Mouse (Mus musculus): Measurements from ENCODE around the gene Kpna1. TPM values are rescaled to one million over a fixed set of nuclear protein-coding genes. Genes with fewer than 3 reads are reported as not detected.
A peak's percentile ranks its signal among the peaks of the same experiment; 100 is the strongest.
"Not testable (repeated sequence)": the region's sequence is repeated elsewhere in the genome, so short reads cannot be mapped to it uniquely, and the experiment has no call there.

Kpna1 gene
- polyA plus RNA-seq, 1 experiment, result 14.8 TPM

- Histone ChIP-seq H3K27me3 (ENCODE audit: control insufficient read depth, insufficient read depth, insufficient read length) (no peaks in the 10 kb centered on the region), H3ac (ENCODE audit: control insufficient read depth, insufficient read length) (no peak overlapping the region), H3K79me2 (ENCODE audit: control insufficient read depth, insufficient read depth) (no peaks in the 10 kb centered on the region), H3K4me3 (no peak overlapping the region), H3K36me3 (ENCODE audit: control insufficient read depth, insufficient read depth) (peaks cover 25% of the 10 kb centered on the region), H3K4me2 (ENCODE audit: low read depth) (no peak overlapping the region)
- TF ChIP-seq MYOG (IDR thresholded peaks at IDR 0.05; ENCODE audit: control insufficient read depth in 1 of 3, insufficient read depth in 1 of 3, insufficient read length in 2 of 3, low read depth in 2 of 3) (no peak), SRF (IDR thresholded peaks at IDR 0.05; ENCODE audit: control insufficient read depth, insufficient read length, low read depth) (no peak)
Observed at GRCm38 (mm10) chr16:36008396-36008795, 29.8 kb downstream of the Kpna1 start.

- Histone ChIP-seq H3K79me2 (ENCODE audit: control insufficient read depth, insufficient read depth) (no peaks in the 10 kb centered on the region), H3K36me3 (ENCODE audit: control insufficient read depth, insufficient read depth) (peaks cover 42% of the 10 kb centered on the region), H3K27me3 (ENCODE audit: control insufficient read depth, insufficient read depth, insufficient read length) (no peaks in the 10 kb centered on the region), H3K4me3 (no peak overlapping the region), H3K4me2 (ENCODE audit: low read depth) (no peak overlapping the region), H3ac (ENCODE audit: control insufficient read depth, insufficient read length) (no peak overlapping the region)
- TF ChIP-seq POLR2AphosphoS2 (IDR thresholded peaks at IDR 0.05; ENCODE audit: insufficient read length, low read depth), result no peak
- TF ChIP-seq USF1 (IDR thresholded peaks at IDR 0.05; ENCODE audit: low read depth), result no peak
- no peak for TF ChIP-seq POLR2A (IDR thresholded peaks at IDR 0.05; ENCODE audit: insufficient read length, low read depth)
- TF ChIP-seq CEBPB (IDR thresholded peaks at IDR 0.05; ENCODE audit: insufficient read depth, poor library complexity, severe bottlenecking), result no peak
- no peak for TF ChIP-seq MAX (IDR thresholded peaks at IDR 0.05; ENCODE audit: low read depth)
- no peak for TF ChIP-seq REST (IDR thresholded peaks at IDR 0.05; ENCODE audit: insufficient read depth, insufficient read length)
- no peak for TF ChIP-seq TCF3 (IDR thresholded peaks at IDR 0.05; ENCODE audit: insufficient read length, low read depth)
- no peak for TF ChIP-seq MYOD1 (IDR thresholded peaks at IDR 0.05; ENCODE audit: control insufficient read depth in 1 of 3, insufficient read length in 2 of 3, low read depth in 2 of 3)
- no peak for TF ChIP-seq MYOG (IDR thresholded peaks at IDR 0.05; ENCODE audit: control insufficient read depth in 1 of 3, insufficient read depth in 1 of 3, insufficient read length in 2 of 3, low read depth in 2 of 3)
- no peak for TF ChIP-seq E2F4 (IDR thresholded peaks at IDR 0.05; ENCODE audit: insufficient read depth)
- TF ChIP-seq SRF (IDR thresholded peaks at IDR 0.05; ENCODE audit: control insufficient read depth, insufficient read length, low read depth), result no peak
- TF ChIP-seq TCF12 (IDR thresholded peaks at IDR 0.05; ENCODE audit: insufficient read depth, poor library complexity, severe bottlenecking), result no peak
Observed at GRCm38 (mm10) chr16:36016335-36016734, 37.8 kb downstream of the Kpna1 start.

- H3K4me3 ChIP-seq; H3ac ChIP-seq (ENCODE audit: control insufficient read depth, insufficient read length); H3K4me2 ChIP-seq (ENCODE audit: low read depth); H3K27me3 ChIP-seq (ENCODE audit: control insufficient read depth, insufficient read depth, insufficient read length); H3K79me2 ChIP-seq (ENCODE audit: control insufficient read depth, insufficient read depth): not testable (repeated sequence)
- H3K36me3 ChIP-seq (ENCODE audit: control insufficient read depth, insufficient read depth), result peaks cover 45% of the 10 kb centered on the region
Observed at GRCm38 (mm10) chr16:36028120-36028519, 49.6 kb downstream of the Kpna1 start.

GRCm38 (mm10) chr16:36040640-36041624 is 62.4 kb downstream of the Kpna1 start, which contains the start of gene Wdr5b:
TSS of gene Wdr5b (plus strand) at chr16:36041190.
- Histone ChIP-seq H3K79me2 (ENCODE audit: control insufficient read depth, insufficient read depth) (peaks cover 12% of the 10 kb centered on the region), H3K27me3 (ENCODE audit: control insufficient read depth, insufficient read depth, insufficient read length) (no peaks in the 10 kb centered on the region), H3K4me3 (peak within 1 kb of the TSS; percentile 46), H3K4me2 (ENCODE audit: low read depth) (peak within 1 kb of the TSS; percentile 90), H3ac (ENCODE audit: control insufficient read depth, insufficient read length) (peak within 1 kb of the TSS; percentile 49), H3K36me3 (ENCODE audit: control insufficient read depth, insufficient read depth) (no peaks in the 10 kb centered on the region)
- TF ChIP-seq MYOD1 (IDR thresholded peaks at IDR 0.05; ENCODE audit: control insufficient read depth in 1 of 3, insufficient read length in 2 of 3, low read depth in 2 of 3), result no peak
- TF ChIP-seq POLR2AphosphoS2 (IDR thresholded peaks at IDR 0.05; ENCODE audit: insufficient read length, low read depth), result peak; percentile 97
- TF ChIP-seq POLR2A (IDR thresholded peaks at IDR 0.05; ENCODE audit: insufficient read length, low read depth), result peak; percentile 67
- TF ChIP-seq TCF3 (IDR thresholded peaks at IDR 0.05; ENCODE audit: insufficient read length, low read depth), result no peak
- no peak for TF ChIP-seq MAX (IDR thresholded peaks at IDR 0.05; ENCODE audit: low read depth)
- no peak for TF ChIP-seq MYOG (IDR thresholded peaks at IDR 0.05; ENCODE audit: control insufficient read depth in 1 of 3, insufficient read depth in 1 of 3, insufficient read length in 2 of 3, low read depth in 2 of 3)
- TF ChIP-seq E2F4 (IDR thresholded peaks at IDR 0.05; ENCODE audit: insufficient read depth), result no peak

- H3K36me3 ChIP-seq (ENCODE audit: control insufficient read depth, insufficient read depth), result peaks cover 6% of the 10 kb centered on the region
- H3K27me3 ChIP-seq (ENCODE audit: control insufficient read depth, insufficient read depth, insufficient read length), result no peaks in the 10 kb centered on the region
- peak overlapping the region; percentile 90 for H3K4me2 ChIP-seq (ENCODE audit: low read depth)
- TF ChIP-seq REST (IDR thresholded peaks at IDR 0.05; ENCODE audit: insufficient read depth, insufficient read length) (no peak), MAX (IDR thresholded peaks at IDR 0.05; ENCODE audit: low read depth) (no peak), MYOD1 (IDR thresholded peaks at IDR 0.05; ENCODE audit: control insufficient read depth in 1 of 3, insufficient read length in 2 of 3, low read depth in 2 of 3) (no peak), POLR2AphosphoS2 (IDR thresholded peaks at IDR 0.05; ENCODE audit: insufficient read length, low read depth) (no peak), MYOG (IDR thresholded peaks at IDR 0.05; ENCODE audit: control insufficient read depth in 1 of 3, insufficient read depth in 1 of 3, insufficient read length in 2 of 3, low read depth in 2 of 3) (no peak), TCF3 (IDR thresholded peaks at IDR 0.05; ENCODE audit: insufficient read length, low read depth) (no peak), USF1 (IDR thresholded peaks at IDR 0.05; ENCODE audit: low read depth) (no peak)
- peaks cover 12% of the 10 kb centered on the region for H3K79me2 ChIP-seq (ENCODE audit: control insufficient read depth, insufficient read depth)
- peak overlapping the region; percentile 49 for H3ac ChIP-seq (ENCODE audit: control insufficient read depth, insufficient read length)
- peak overlapping the region; percentile 46 for H3K4me3 ChIP-seq
Observed at GRCm38 (mm10) chr16:36041625-36042020, 63.1 kb downstream of the Kpna1 start.
